In genomic region chr6:47426556-47426955, GRCm38 (mm10) we compare ENCODE assay signal across 4 mouse cellular contexts. TPM values are rescaled to one million over a fixed set of nuclear protein-coding genes. Genes with fewer than 3 reads are reported as not detected.
DNase-seq lines count a peak whose midpoint lies in the region; TF ChIP-seq lines count a peak whose summit lies in the region.
"Not testable (repeated sequence)": the region's sequence is repeated elsewhere in the genome, so short reads cannot be mapped to it uniquely, and the experiment has no call there.

No protein-coding gene starts in this region.

- not testable (repeated sequence) for TF ChIP-seq CTCF in liver, adult 2 months (IDR thresholded peaks at IDR 0.05; ENCODE audit: low read depth, low read length)

- DNase-seq in ES-E14 (ENCODE audit: low read depth, low spot score) (peak; percentile 2), R1 (ENCODE audit: low read depth, low spot score) (peak; percentile 63), ZHBTc4 (ENCODE audit: low read depth, low spot score) (peak; percentile 71)
- DNase-seq in liver, adult 2 months (ENCODE audit: extremely low read depth, low read depth, low spot score): peak; percentile 27

- H3K27ac ChIP-seq in ES-E14 (ENCODE audit: insufficient read depth, low read depth, low read length, poor library complexity, severe bottlenecking); liver, adult 2 months (replicated peaks; ENCODE audit: insufficient read depth, low read depth, low read length): not testable (repeated sequence)

- not testable (repeated sequence) for H3K4me3 ChIP-seq in ES-E14 (ENCODE audit: insufficient read depth in 1 of 2, low read depth in 1 of 2, low read length in 2 of 2, poor library complexity in 1 of 2, severe bottlenecking in 1 of 2); liver, adult 2 months (ENCODE audit: insufficient read depth, low read depth, low read length)

- TF ChIP-seq POLR2A in liver, adult 2 months (IDR thresholded peaks at IDR 0.05; ENCODE audit: extremely low read depth, insufficient read depth, low read length): not testable (repeated sequence)

- 96% methylated on average over 4 of the region's 4 CpGs for WGBS in liver, adult 2 months

- not testable (repeated sequence) for H3K79me2 ChIP-seq in liver, adult 2 months (ENCODE audit: control insufficient read depth, insufficient read depth, low read length)

- not testable (repeated sequence) for H3K9me3 ChIP-seq in ES-E14 (ENCODE audit: control insufficient read depth, insufficient read depth, low read depth, low read length)

- H3K9ac ChIP-seq in ES-E14 (ENCODE audit: insufficient read depth, low read depth, low read length, poor library complexity, severe bottlenecking); liver, adult 2 months (ENCODE audit: low read depth, low read length): not testable (repeated sequence)

- in situ Hi-C loops in ES-E14 (cut with MboI; ENCODE audit: low sequenced_read_pairs in 2 of 2, unreplicated experiment in 2 of 2): not testable (repeated sequence)

- not testable (repeated sequence) for H3K4me1 ChIP-seq in ES-E14 (ENCODE audit: control insufficient read depth in 2 of 2, insufficient read depth in 2 of 2, low read length in 2 of 2, poor library complexity in 1 of 2); liver, adult 2 months (ENCODE audit: control insufficient read depth, insufficient read depth, low read length)

- not testable (repeated sequence) for H3K27me3 ChIP-seq in liver, adult 2 months (ENCODE audit: control insufficient read depth, insufficient read depth, low read length)

- H3K36me3 ChIP-seq in ES-E14 (ENCODE audit: control insufficient read depth, insufficient read depth, low read length, poor library complexity, severe bottlenecking); liver, adult 2 months (ENCODE audit: control insufficient read depth, insufficient read depth, low read length): not testable (repeated sequence)

RNA-seq across cellular contexts. Expression of gene Cul1, which starts 26.6 kb away (rescaled TPM):
- total RNA-seq in ES-E14 (2012; rRNA removed): 91.0 and 123 TPM in 2 replicates
- 51.0 and 55.0 TPM in 2 replicates for total RNA-seq in liver, adult 2 months (2014; rRNA removed)
- polyA plus RNA-seq in liver, adult 2 months (2012; rRNA removed): 13.5 and 15.4 TPM in 2 replicates

Comparison
In these comparisons a context has a peak if more than half of its experiments do, and no peak if none do; other contexts are left out.
1. DNase-seq: peak in every context shown above with its lines; median percentile 71 in ZHBTc4; 63 in R1; 27 in liver, adult 2 months; 2 in ES-E14.